Mouse (Mus musculus) embryonic fibroblast, embryonic 13.5 days (primary cell): ENCODE data around the gene Amacr.

ENCODE experiments used
- CTCF ChIP-seq: IDR thresholded peaks from 2 replicates; pipeline ENCODE4 v1.5.1; 2011; ENCODE audit warnings: mild to moderate bottlenecking, control low read depth, low read length, moderate library complexity, borderline replicate concordance; ENCODE audit not compliant: insufficient read depth
- POLR2A ChIP-seq: IDR thresholded peaks from 2 replicates; pipeline ENCODE4 v1.6.1; 2011; ENCODE audit warnings: low read depth, mild to moderate bottlenecking, control low read depth, low read length, moderate library complexity

GRCm38 (mm10) chr15:10951951-10952759 is 29.4 kb upstream of the Amacr start, which contains the start of gene C1qtnf3:
- no peak for TF ChIP-seq POLR2A
- TF ChIP-seq CTCF: no peak
